Mouse (Mus musculus) kidney, embryonic 16.5 days (tissue): ENCODE measurements at regions not wholly inside any gene's neighbourhood (a gene's known extent, or its start where the extent isn't known, plus 50 kb on each side); places are given as distances from the start of the nearest gene placed in this dataset.
"Not testable (repeated sequence)": the region's sequence is repeated elsewhere in the genome, so short reads cannot be mapped to it uniquely, and the experiment has no call there.

Source experiments
- ATAC-seq: fragments of 200-750 bp; cut with Nextera tagmentation; 2 replicates; pipeline ENCODE4 v1.8.0; 2017; ENCODE audit warnings: moderate TSS enrichment; ENCODE audit not compliant: low FRiP score, low TSS enrichment
- H3K27ac ChIP-seq: fragments of 300-500 bp; sonication (generic); 2 replicates; pipeline ENCODE4 v1.5.1; 2014; ENCODE audit warnings: low read length
- H3K27me3 ChIP-seq: fragments of 300-500 bp; sonication (generic); 2 replicates; pipeline ENCODE4 v1.6.1; 2014; ENCODE audit warnings: low read length, control low read depth, mixed read lengths; ENCODE audit not compliant: insufficient read depth
- H3K36me3 ChIP-seq: fragments of 300-500 bp; sonication (generic); 2 replicates; pipeline ENCODE4 v1.6.1; 2014; ENCODE audit warnings: low read length, control low read depth, mixed read lengths; ENCODE audit not compliant: insufficient read depth
- H3K4me1 ChIP-seq: fragments of 300-500 bp; sonication (generic); 2 replicates; pipeline ENCODE4 v1.6.1; 2014; ENCODE audit warnings: low read length, control low read depth, mixed read lengths; ENCODE audit not compliant: insufficient read depth
- H3K4me2 ChIP-seq: fragments of 300-500 bp; sonication (generic); replicated peaks from 2 replicates; pipeline ENCODE4 v1.6.1; 2014; ENCODE audit warnings: low read depth, low read length
- H3K4me3 ChIP-seq: fragments of 300-500 bp; sonication (generic); 2 replicates; pipeline ENCODE4 v1.5.1; 2014; ENCODE audit warnings: mild to moderate bottlenecking, low read length
- H3K9ac ChIP-seq: fragments of 300-500 bp; sonication (generic); replicated peaks from 2 replicates; pipeline ENCODE4 v1.6.1; 2014; ENCODE audit warnings: low read length
- H3K9me3 ChIP-seq: fragments of 300-500 bp; sonication (generic); 2 replicates; pipeline ENCODE4 v1.6.1; 2016; ENCODE audit warnings: low read length, control low read depth
- WGBS: fragments of 180-500 bp; shearing (Covaris S2); extraction: QIAGEN DNeasy Blood & Tissue Kit; methylation state at CpG from one replicate; pipeline ENCODE4 v1.1.7; 2014; 5-methylcytosine and 5-hydroxymethylcytosine counted together

DNA sequence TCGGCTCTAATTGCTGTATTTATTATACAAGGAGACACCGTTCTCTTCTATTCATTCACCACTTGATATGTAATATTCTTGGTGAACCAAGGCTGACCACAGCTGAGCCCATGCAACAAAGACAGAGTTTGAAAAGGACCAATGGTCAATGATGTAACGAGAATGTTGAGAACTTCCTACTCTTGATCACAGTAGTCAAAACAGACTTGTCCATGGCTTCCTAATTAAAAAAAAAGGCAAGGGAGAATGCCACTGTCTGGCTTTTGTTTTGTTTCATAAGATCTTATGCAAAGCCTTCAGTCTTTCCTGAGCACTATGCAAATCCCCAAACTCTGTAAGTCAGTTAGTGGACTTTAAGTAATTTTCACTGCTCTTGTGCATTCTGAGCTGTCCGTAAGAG, 279.7 kb downstream of the Tox3 start:
- 88% methylated on average over 4 of the region's 4 CpGs for WGBS
- Histone ChIP-seq H3K36me3 (no peaks in the 10 kb centered on the region), H3K4me2 (no peak overlapping the region), H3K27ac (no peak overlapping the region), H3K9ac (no peak overlapping the region), H3K27me3 (no peaks in the 10 kb centered on the region), H3K4me3 (no peak overlapping the region), H3K9me3 (no peaks in the 10 kb centered on the region), H3K4me1 (peaks cover 10% of the 10 kb centered on the region)
- ATAC-seq = no peak

DNA sequence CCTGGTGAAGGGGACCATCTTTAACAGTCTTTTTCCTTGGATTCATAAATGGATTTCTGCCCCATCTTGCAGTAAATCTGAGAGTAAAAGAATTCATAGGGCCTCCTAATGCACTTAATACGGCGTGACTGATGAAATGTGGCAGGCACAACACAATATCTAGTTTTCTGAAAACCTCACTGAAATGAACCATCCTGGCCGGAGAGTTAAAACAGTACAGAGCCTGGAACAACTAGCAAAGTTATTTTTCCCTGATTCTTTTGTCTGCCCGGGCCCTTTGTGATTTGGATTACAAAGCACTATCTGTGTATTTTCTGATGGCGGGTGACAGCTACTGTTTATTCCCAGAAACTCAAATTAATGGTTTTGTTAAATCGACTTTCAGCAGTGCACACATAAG, 283.8 kb downstream of the Tox3 start:
- no peaks in the 10 kb centered on the region for H3K27me3 ChIP-seq
- no peaks in the 10 kb centered on the region for H3K36me3 ChIP-seq
- ATAC-seq = no peak
- no peak overlapping the region for H3K9ac ChIP-seq
- peaks cover 8% of the 10 kb centered on the region for H3K4me1 ChIP-seq
- no peak overlapping the region for H3K4me2 ChIP-seq
- no peaks in the 10 kb centered on the region for H3K9me3 ChIP-seq
- H3K27ac ChIP-seq = no peak overlapping the region
- H3K4me3 ChIP-seq = no peak overlapping the region
- 51% methylated on average over 6 of the region's 6 CpGs for WGBS

DNA sequence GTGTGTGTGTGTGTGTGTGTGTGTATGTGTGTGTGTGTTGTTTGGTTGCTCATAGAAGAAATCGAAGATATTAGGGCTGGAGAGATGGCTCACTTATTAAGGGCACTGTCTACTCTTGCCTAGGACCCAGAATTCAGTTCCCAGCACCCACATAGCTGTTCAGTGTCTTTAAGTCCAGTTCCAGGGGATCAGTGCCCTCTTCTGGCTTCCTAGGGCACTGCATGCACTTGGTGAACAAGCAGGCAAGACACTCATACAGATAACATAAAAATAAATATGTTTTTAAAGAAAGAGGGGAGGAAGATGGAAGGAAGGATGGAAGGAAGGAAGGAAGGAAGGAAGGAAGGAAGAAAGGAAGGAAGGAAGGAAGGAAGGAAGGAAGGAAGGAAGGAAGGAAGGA, 284.9 kb downstream of the Tox3 start:
- WGBS = 100% methylated on average over 1 of the region's 1 CpGs
- Histone ChIP-seq H3K4me2 (no peak overlapping the region), H3K9me3 (no peaks in the 10 kb centered on the region), H3K27me3 (no peaks in the 10 kb centered on the region), H3K27ac (no peak overlapping the region), H3K36me3 (no peaks in the 10 kb centered on the region), H3K4me3 (no peak overlapping the region), H3K9ac (no peak overlapping the region), H3K4me1 (0 out of 2 replicates have a peak, but pooled peaks cover 6% of the 10 kb centered on the region)
- ATAC-seq = no peak

DNA sequence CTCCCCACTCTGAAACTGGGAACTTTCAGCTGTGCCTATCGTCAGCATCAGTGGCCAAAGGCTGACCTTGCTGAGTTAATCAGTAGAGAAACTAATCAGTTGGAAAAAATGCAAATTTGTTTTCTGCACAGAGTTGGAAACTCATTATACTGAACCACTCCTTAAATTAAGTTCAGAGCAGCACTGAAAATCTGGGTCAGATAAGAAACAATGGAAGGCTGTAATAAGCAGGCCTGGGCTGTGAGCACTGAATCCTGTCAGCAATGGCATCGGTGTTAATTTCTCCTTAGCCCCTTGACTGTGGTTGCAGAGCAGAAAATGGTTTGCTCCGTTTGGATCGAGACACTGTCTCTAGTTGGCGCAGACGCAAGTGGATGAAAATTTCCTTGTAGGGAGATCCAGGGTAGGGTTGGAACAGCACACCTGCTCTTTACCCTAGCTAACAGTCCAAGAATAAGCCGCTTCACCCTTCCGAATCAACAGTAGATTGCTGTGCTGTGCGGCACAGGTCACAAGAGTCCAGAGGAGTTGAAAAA, 289.4 kb downstream of the Tox3 start:
- H3K9ac ChIP-seq = no peak overlapping the region
- H3K27me3 ChIP-seq = no peaks in the 10 kb centered on the region
- no peaks in the 10 kb centered on the region for H3K36me3 ChIP-seq
- 65% methylated on average over 9 of the region's 9 CpGs for WGBS
- 0 out of 2 replicates have a peak, but pooled peaks cover 3% of the 10 kb centered on the region for H3K4me1 ChIP-seq
- no peak overlapping the region for H3K4me2 ChIP-seq
- H3K27ac ChIP-seq = peak overlapping the region; percentile 88
- H3K4me3 ChIP-seq = no peak overlapping the region
- ATAC-seq = peak; percentile 88
- no peaks in the 10 kb centered on the region for H3K9me3 ChIP-seq

DNA sequence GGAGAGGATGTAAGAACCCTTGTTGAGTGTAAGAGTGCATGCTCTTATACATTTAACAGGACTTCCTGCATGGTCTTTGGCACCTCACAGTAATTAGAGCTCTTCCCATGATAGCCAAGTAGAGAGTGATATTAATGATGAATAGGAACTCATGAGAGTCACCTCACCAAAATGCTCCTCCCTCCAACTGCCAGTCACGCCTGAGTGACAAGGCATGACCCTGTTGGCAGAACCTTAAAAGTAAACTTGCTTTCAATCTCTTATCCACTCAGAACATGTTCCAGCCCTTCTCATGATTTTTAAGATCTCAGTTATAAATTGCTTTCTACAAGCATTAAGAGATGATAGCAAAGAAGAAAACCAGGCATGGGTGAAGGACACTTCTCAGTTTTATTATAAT, 291.8 kb downstream of the Tox3 start:
- no peak for ATAC-seq
- Histone ChIP-seq H3K36me3 (no peaks in the 10 kb centered on the region), H3K27me3 (no peaks in the 10 kb centered on the region), H3K4me1 (no peaks in the 10 kb centered on the region), H3K27ac (no peak overlapping the region), H3K4me2 (no peak overlapping the region), H3K9me3 (no peaks in the 10 kb centered on the region), H3K4me3 (no peak overlapping the region), H3K9ac (no peak overlapping the region)
- 67% methylated on average over 1 of the region's 1 CpGs for WGBS

DNA sequence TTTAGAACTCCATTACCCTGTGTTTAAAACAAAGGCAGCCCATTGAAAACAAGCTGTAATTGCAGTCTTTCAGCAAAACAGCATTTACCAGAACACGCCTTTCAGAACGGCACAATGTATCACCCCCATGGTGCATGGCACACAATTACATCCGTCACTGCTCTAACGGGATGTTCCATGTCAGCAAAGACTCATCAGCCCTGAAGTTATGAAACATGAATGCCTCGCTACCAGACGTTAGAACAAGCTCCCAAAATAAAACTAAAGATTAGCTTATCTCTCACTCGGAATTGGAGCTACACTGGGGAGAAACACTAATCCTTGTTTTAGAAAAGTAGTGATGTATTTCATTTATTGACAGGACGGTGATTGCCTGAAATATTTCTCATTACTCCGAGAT, 301.4 kb downstream of the Tox3 start:
- Histone ChIP-seq H3K9me3 (no peaks in the 10 kb centered on the region), H3K4me3 (no peak overlapping the region), H3K36me3 (no peaks in the 10 kb centered on the region), H3K4me1 (no peaks in the 10 kb centered on the region), H3K4me2 (no peak overlapping the region), H3K27me3 (no peaks in the 10 kb centered on the region), H3K27ac (no peak overlapping the region), H3K9ac (no peak overlapping the region)
- WGBS = 89% methylated on average over 9 of the region's 9 CpGs
- no peak for ATAC-seq

DNA sequence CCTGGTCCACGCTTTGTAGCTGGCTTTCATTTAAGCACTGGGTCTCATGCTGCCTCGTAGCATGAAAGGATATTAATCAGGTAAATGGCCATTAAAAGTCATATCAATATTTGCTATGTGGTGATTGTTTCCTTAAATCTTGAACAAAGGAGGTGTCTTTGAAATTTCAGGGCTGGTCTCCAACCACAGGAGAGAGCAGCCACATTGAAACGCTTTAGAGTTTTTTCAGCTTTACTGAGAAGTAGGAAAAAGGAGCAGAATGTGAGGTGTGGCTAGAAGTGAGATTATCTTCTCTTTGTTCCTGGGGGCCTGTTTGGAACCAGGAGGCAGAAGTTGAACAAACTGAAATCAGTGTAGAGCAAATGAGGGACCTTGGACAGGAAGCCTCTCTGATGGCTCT, 311.7 kb downstream of the Tox3 start:
- no peak for ATAC-seq
- H3K4me2 ChIP-seq = no peak overlapping the region
- no peak overlapping the region for H3K4me3 ChIP-seq
- 75% methylated on average over 3 of the region's 3 CpGs for WGBS
- H3K9ac ChIP-seq = no peak overlapping the region
- H3K4me1 ChIP-seq = no peaks in the 10 kb centered on the region
- no peaks in the 10 kb centered on the region for H3K36me3 ChIP-seq
- no peaks in the 10 kb centered on the region; the same call in 1 of the 2 replicates for H3K9me3 ChIP-seq
- H3K27ac ChIP-seq = no peak overlapping the region
- no peaks in the 10 kb centered on the region for H3K27me3 ChIP-seq

DNA sequence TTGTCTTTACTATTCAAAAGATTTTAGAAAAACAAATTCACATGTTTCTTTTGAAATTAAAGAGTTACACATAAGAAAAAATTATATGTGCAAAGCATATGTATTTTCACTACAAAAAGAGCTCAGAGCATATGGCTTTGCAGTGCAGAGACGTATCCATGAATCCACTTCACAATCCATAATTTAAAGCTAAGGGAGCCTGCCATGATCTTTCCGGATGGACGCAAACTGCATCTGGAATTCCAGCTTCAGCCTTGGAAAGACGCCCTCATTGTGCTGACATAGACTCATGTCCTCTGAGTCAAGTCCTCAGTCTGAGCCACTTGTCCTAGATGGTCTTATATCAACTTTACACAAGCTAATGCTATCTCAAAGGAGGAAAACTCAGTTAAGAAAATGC, 315.6 kb downstream of the Tox3 start:
- WGBS = 84% methylated on average over 4 of the region's 4 CpGs
- no peak overlapping the region for H3K9ac ChIP-seq

DNA sequence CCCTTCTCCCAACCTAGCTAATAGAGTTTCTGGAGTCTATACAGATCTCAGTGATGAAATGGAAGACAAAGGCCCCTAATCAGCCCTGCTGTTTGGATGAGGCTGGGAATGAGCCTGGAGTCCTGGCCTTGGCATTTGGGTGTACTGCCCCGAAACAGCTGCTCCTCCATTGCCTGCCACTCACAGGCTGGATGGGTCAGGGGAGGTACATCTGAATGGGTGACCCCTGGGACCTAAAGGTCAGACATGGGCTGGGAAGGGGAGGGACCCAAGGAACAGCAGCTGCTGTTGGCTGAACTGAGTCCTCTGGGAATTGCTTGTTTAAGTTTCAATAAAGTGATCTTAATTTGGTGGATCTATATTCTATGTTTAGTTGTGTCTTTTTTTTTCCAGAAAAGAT, 316.9 kb downstream of the Tox3 start:
- ATAC-seq = no peak
- Histone ChIP-seq H3K36me3 (no peaks in the 10 kb centered on the region), H3K9me3 (no peaks in the 10 kb centered on the region), H3K4me3 (no peak overlapping the region), H3K4me2 (no peak overlapping the region), H3K27me3 (no peaks in the 10 kb centered on the region), H3K4me1 (no peaks in the 10 kb centered on the region), H3K9ac (no peak overlapping the region), H3K27ac (no peak overlapping the region)
- 42% methylated on average over 1 of the region's 1 CpGs for WGBS

More for the DNA sequence above, 315.6 kb downstream of the Tox3 start:
- no peak overlapping the region for H3K4me2 ChIP-seq
- H3K4me3 ChIP-seq = no peak overlapping the region
- H3K4me1 ChIP-seq = no peaks in the 10 kb centered on the region
- no peaks in the 10 kb centered on the region for H3K27me3 ChIP-seq
- H3K9me3 ChIP-seq = no peaks in the 10 kb centered on the region
- ATAC-seq = no peak
- no peaks in the 10 kb centered on the region for H3K36me3 ChIP-seq
- no peak overlapping the region for H3K27ac ChIP-seq

DNA sequence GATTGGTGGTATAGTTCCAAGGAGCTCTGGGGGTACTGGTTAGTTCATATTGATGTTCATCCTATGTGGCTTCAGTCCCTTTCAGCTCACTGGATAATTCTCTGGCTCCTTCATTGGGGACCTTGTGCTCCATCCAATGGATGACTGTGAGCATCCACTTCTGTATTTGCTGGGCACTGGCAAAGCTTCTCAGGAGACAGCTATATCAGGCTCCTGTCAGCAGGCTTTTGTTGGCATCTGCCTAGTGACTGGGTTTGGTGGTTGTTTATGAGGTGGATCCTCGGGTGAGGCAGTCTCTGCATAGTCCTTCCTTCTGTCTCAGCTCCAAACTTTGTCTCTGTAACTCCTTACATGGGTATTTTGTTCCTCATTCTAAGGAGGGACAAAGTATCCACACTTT, 330.2 kb downstream of the Tox3 start:
- 65% methylated on average over 1 of the region's 1 CpGs for WGBS
- H3K4me3 ChIP-seq, ATAC-seq, H3K9ac ChIP-seq, H3K36me3 ChIP-seq, H3K4me2 ChIP-seq, H3K27ac ChIP-seq, H3K27me3 ChIP-seq, H3K4me1 ChIP-seq, H3K9me3 ChIP-seq: not testable (repeated sequence)
